Mouse (Mus musculus) heart, postnatal 0 days (tissue): ENCODE measurements around the gene Fscn2. TPM values are rescaled to one million over a fixed set of nuclear protein-coding genes. Genes with fewer than 3 reads are reported as not detected.
A peak's percentile ranks its signal among the peaks of the same experiment; 100 is the strongest.

Experiments
- ATAC-seq: fragments of 200-750 bp; cut with Nextera tagmentation; 2 replicates; pipeline ENCODE4 v1.8.0; 2017; ENCODE audit warnings: low read depth, moderate number of reproducible peaks, moderate library complexity; ENCODE audit not compliant: insufficient read depth
- DNase-seq: peaks from one replicate; pipeline ENCODE4 v3.0.0-alpha.2; 2016; ENCODE audit warnings: low spot score
- H3K27ac ChIP-seq: fragments of 300-500 bp; sonication (generic); 2 replicates; pipeline ENCODE4 v1.5.1; 2014; ENCODE audit warnings: low read depth, mild to moderate bottlenecking
- H3K27me3 ChIP-seq: fragments of 300-500 bp; sonication (generic); 2 replicates; pipeline ENCODE4 v1.6.1; 2014; ENCODE audit warnings: low read length, mixed read lengths; ENCODE audit not compliant: control insufficient read depth, insufficient read depth
- H3K36me3 ChIP-seq: fragments of 300-500 bp; sonication (generic); replicated peaks from 2 replicates; pipeline ENCODE4 v1.6.1; 2014; ENCODE audit warnings: low read length, mixed read lengths; ENCODE audit not compliant: control insufficient read depth, insufficient read depth
- H3K4me1 ChIP-seq: fragments of 300-500 bp; sonication (generic); 2 replicates; pipeline ENCODE4 v1.6.1; 2014; ENCODE audit warnings: antibody characterized with exemption; ENCODE audit not compliant: control insufficient read depth, insufficient read depth
- H3K4me2 ChIP-seq: fragments of 300-500 bp; sonication (generic); 2 replicates; pipeline ENCODE4 v1.6.1; 2014; ENCODE audit warnings: low read depth, mild to moderate bottlenecking, low read length, moderate library complexity
- H3K4me3 ChIP-seq: fragments of 300-500 bp; sonication (generic); 2 replicates; pipeline ENCODE4 v1.5.1; 2014; ENCODE audit warnings: low read depth, low read length
- H3K9ac ChIP-seq: fragments of 300-500 bp; sonication (generic); replicated peaks from 2 replicates; pipeline ENCODE4 v1.6.1; 2014; ENCODE audit warnings: low read depth, low read length, mixed read lengths
- H3K9me3 ChIP-seq: fragments of 300-500 bp; sonication (generic); replicated peaks from 2 replicates; pipeline ENCODE4 v1.6.1; 2016; ENCODE audit warnings: low read length; ENCODE audit not compliant: control insufficient read depth
- CTCF ChIP-seq: IDR thresholded peaks from 2 replicates; pipeline ENCODE4 v1.5.1; 2016; ENCODE audit warnings: antibody characterized with exemption, control low read depth, low read depth
- EP300 ChIP-seq: IDR thresholded peaks from 2 replicates; pipeline ENCODE4 v1.6.1; 2016; ENCODE audit warnings: antibody characterized with exemption, low read depth
- WGBS: fragments of 180-500 bp; shearing (Covaris S2); extraction: QIAGEN DNeasy Blood & Tissue Kit; methylation state at CpG from one replicate; pipeline ENCODE4 v1.1.7; 2014; 5-methylcytosine and 5-hydroxymethylcytosine counted together
- polyA plus RNA-seq: library from polyadenylated mRNA; unstranded; fragments of >200 nt; fragmentation: Nextera tagmentation; extraction: Ambion mirVana; gene quantifications from 2 replicates; pipeline ENCODE4 v1.2.1, GENCODE M21; 2015
- total RNA-seq: library from RNA; depleted of rRNA; stranded (reverse); fragments of >200 nt; gene quantifications from 2 replicates; pipeline ENCODE4 v1.2.3, GENCODE M21; 2014; ENCODE audit warnings: low replicate concordance

The Fscn2 gene
- total and polyA plus RNA-seq, 2 experiments from 2014 or later: 0.68 TPM; not detected in 1

DNA sequence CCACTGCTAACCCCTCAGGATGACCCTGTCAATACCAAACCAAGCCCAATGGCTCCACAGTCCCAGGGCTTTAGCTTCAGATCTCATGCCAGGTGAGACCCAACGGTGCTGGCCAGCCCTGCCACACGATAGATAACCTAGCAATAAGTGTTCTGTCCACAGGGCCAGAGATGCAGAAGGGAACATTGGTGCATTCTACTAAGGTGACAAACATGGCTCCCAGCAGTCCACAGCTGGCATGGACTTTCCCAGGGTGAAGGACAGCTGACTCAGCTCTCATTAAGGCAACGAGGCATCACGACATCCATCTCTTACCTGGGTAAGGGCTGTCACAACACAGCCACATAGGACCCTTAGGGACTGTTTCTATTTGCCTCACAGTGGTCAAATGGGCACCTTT is 19.8 kb downstream of the Fscn2 start:
- peaks cover 65% of the 10 kb centered on the region for H3K36me3 ChIP-seq
- ATAC-seq: no peak
- 75% methylated on average over 4 of the region's 4 CpGs for WGBS
- TF ChIP-seq CTCF: no peak
- TF ChIP-seq EP300: no peak
- no peak overlapping the region for H3K9ac ChIP-seq
- DNase-seq: no peak
- no peak overlapping the region for H3K4me2 ChIP-seq
- H3K4me1 ChIP-seq: peaks cover 32% of the 10 kb centered on the region
- H3K4me3 ChIP-seq: no peak overlapping the region
- no peaks in the 10 kb centered on the region for H3K9me3 ChIP-seq
- H3K27me3 ChIP-seq: no peaks in the 10 kb centered on the region
- H3K27ac ChIP-seq: peak overlapping the region; percentile 92

DNA sequence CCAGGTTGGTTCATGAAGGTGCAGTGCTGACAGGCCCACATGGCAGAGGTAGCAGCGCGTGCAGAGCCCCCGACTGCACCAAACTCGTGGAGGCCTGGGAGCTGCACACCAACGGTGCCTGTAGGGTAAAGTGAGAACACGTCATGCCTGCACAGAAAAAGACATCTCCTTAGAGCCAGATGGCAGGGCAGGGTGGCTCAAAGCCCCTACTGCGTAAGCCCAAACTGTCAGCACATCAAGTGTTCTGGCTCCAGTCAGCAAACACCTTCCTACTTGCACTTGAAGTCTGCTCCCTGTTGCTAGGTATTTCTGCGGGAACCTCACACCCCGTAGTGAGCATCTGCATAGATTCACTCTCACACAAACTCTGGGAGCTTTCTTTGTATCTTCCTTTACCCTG is 21.2 kb downstream of the Fscn2 start:
- Histone ChIP-seq H3K36me3 (peaks cover 54% of the 10 kb centered on the region), H3K9ac (no peak overlapping the region), H3K27ac (peak overlapping the region; percentile 92), H3K4me2 (no peak overlapping the region), H3K4me1 (peaks cover 30% of the 10 kb centered on the region), H3K4me3 (no peak overlapping the region), H3K27me3 (no peaks in the 10 kb centered on the region), H3K9me3 (no peaks in the 10 kb centered on the region)
- DNase-seq (peak; percentile 84), ATAC-seq (peak; percentile 69)
- TF ChIP-seq CTCF (no peak), EP300 (peak; percentile 96)
- WGBS: 29% methylated on average over 9 of the region's 9 CpGs

DNA sequence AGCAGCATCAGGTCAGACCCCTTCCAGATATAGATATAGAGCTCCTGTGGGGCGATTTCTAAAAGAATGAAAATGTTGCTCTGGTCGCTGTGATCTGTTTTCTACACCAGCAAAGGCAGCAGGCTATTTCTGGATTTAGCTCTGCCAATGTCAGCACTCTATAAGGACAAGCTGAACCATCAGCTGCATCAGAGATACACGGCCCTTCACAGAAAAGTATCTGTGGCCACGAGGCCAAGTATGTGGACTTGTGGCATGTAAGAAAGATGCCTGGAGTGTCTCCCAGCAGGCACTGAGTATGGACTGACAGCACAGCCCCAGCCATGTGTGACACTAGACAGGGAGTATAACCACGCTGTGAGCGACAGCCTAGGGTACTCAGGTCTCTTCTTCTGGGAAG is 25.3 kb downstream of the Fscn2 start:
- no peaks in the 10 kb centered on the region for H3K9me3 ChIP-seq
- peak; percentile 59; the same call in 1 of the 2 replicates for TF ChIP-seq EP300
- TF ChIP-seq CTCF: no peak
- ATAC-seq (peak; percentile 79), DNase-seq (peak; percentile 85)
- H3K4me3 ChIP-seq: no peak overlapping the region
- H3K9ac ChIP-seq: no peak overlapping the region; the same call in 1 of the 2 replicates
- no peak overlapping the region for H3K4me2 ChIP-seq
- 33% methylated on average over 6 of the region's 6 CpGs for WGBS
- peaks cover 23% of the 10 kb centered on the region for H3K4me1 ChIP-seq
- H3K27me3 ChIP-seq: no peaks in the 10 kb centered on the region
- H3K36me3 ChIP-seq: peaks cover 52% of the 10 kb centered on the region
- peak overlapping the region; percentile 96 for H3K27ac ChIP-seq

- H3K36me3 ChIP-seq: peaks cover 47% of the 10 kb centered on the region
- peak; percentile 24; the same call in 1 of the 2 replicates for ATAC-seq
- peak; percentile 39 for DNase-seq
- H3K27ac ChIP-seq: peak overlapping the region; percentile 96
- no peaks in the 10 kb centered on the region for H3K9me3 ChIP-seq
- H3K4me2 ChIP-seq: no peak overlapping the region
- 26% methylated on average over 2 of the region's 2 CpGs for WGBS
- no peak overlapping the region for H3K4me3 ChIP-seq
- peaks cover 21% of the 10 kb centered on the region for H3K4me1 ChIP-seq
- no peaks in the 10 kb centered on the region for H3K27me3 ChIP-seq
- H3K9ac ChIP-seq: no peak overlapping the region
- TF ChIP-seq EP300: no peak
- TF ChIP-seq CTCF: no peak
These were observed 25.8 kb downstream of the Fscn2 start for GRCm38 (mm10) chr11:120387157-120387556.

- DNase-seq (no peak), ATAC-seq (no peak)
- WGBS: 79% methylated on average over 9 of the region's 9 CpGs
- Histone ChIP-seq H3K27ac (peak overlapping the region; percentile 52), H3K9me3 (no peaks in the 10 kb centered on the region), H3K36me3 (peaks cover 47% of the 10 kb centered on the region), H3K4me1 (peaks cover 13% of the 10 kb centered on the region; the same call in 1 of the 2 replicates), H3K9ac (no peak overlapping the region), H3K4me2 (no peak overlapping the region), H3K27me3 (no peaks in the 10 kb centered on the region), H3K4me3 (no peak overlapping the region)
- TF ChIP-seq EP300 (no peak), CTCF (no peak)
These were observed 27.2 kb downstream of the Fscn2 start for GRCm38 (mm10) chr11:120388580-120388979.

- Histone ChIP-seq H3K9ac (no peak overlapping the region), H3K36me3 (peaks cover 68% of the 10 kb centered on the region), H3K4me2 (no peak overlapping the region), H3K9me3 (no peaks in the 10 kb centered on the region), H3K27me3 (no peaks in the 10 kb centered on the region), H3K4me3 (no peak overlapping the region), H3K27ac (no peak overlapping the region), H3K4me1 (no peaks in the 10 kb centered on the region)
- 56% methylated on average over 4 of the region's 4 CpGs for WGBS
- DNase-seq: no peak
- ATAC-seq: no peak
- TF ChIP-seq EP300 (no peak), CTCF (no peak)
These were observed 34.3 kb downstream of the Fscn2 start for GRCm38 (mm10) chr11:120395661-120396060.
